Mouse (Mus musculus) limb, embryonic 14.5 days (tissue): ENCODE measurements around the gene Stat5a. TPM values are rescaled to one million over a fixed set of nuclear protein-coding genes. Genes with fewer than 3 reads are reported as not detected.
A peak's percentile ranks its signal among the peaks of the same experiment; 100 is the strongest.

Experiments
- ATAC-seq: fragments of 200-750 bp; cut with Nextera tagmentation; 2 replicates; pipeline ENCODE4 v1.8.0; 2017; ENCODE audit warnings: low read depth, moderate number of reproducible peaks, moderate TSS enrichment; ENCODE audit not compliant: low FRiP score
- DNase-seq: peaks from one replicate; pipeline ENCODE4 v3.0.0-alpha.2; 2015; ENCODE audit warnings: low spot score
- H3K27ac ChIP-seq: fragments of 300-500 bp; sonication (generic); replicated peaks from 2 replicates; pipeline ENCODE4 v1.5.1; 2014; ENCODE audit warnings: low read depth, mild to moderate bottlenecking, low read length, moderate library complexity, mixed read lengths
- H3K27me3 ChIP-seq: fragments of 300-500 bp; sonication (generic); 2 replicates; pipeline ENCODE4 v1.6.1; 2014; ENCODE audit warnings: low read length, mixed read lengths; ENCODE audit not compliant: control insufficient read depth, insufficient read depth
- H3K36me3 ChIP-seq: fragments of 300-500 bp; sonication (generic); 2 replicates; pipeline ENCODE4 v1.6.1; 2014; ENCODE audit warnings: mild to moderate bottlenecking, low read length, moderate library complexity, mixed read lengths; ENCODE audit not compliant: control insufficient read depth, insufficient read depth
- H3K4me1 ChIP-seq: fragments of 300-500 bp; sonication (generic); 2 replicates; pipeline ENCODE4 v1.6.1; 2014; ENCODE audit warnings: antibody characterized with exemption, low read length, mixed read lengths; ENCODE audit not compliant: control insufficient read depth, insufficient read depth
- H3K4me2 ChIP-seq: fragments of 300-500 bp; sonication (generic); replicated peaks from 2 replicates; pipeline ENCODE4 v1.6.1; 2014; ENCODE audit warnings: low read depth, mild to moderate bottlenecking, low read length, moderate library complexity; ENCODE audit not compliant: severe bottlenecking
- H3K4me3 ChIP-seq: fragments of 300-500 bp; sonication (generic); replicated peaks from 2 replicates; pipeline ENCODE4 v1.5.1; 2014; ENCODE audit warnings: low read length
- H3K9ac ChIP-seq: fragments of 300-500 bp; sonication (generic); 2 replicates; pipeline ENCODE4 v1.6.1; 2014; ENCODE audit warnings: mild to moderate bottlenecking, low read depth, low read length, moderate library complexity; ENCODE audit not compliant: severe bottlenecking
- H3K9me3 ChIP-seq: fragments of 300-500 bp; sonication (generic); 2 replicates; pipeline ENCODE4 v1.6.1; 2016; ENCODE audit warnings: low read length; ENCODE audit not compliant: control insufficient read depth
- POLR2A ChIP-seq: fragments of 200-500 bp; IDR thresholded peaks from 2 replicates; pipeline ENCODE4 v1.8.0; 2012; ENCODE audit warnings: inconsistent platforms, mild to moderate bottlenecking, moderate library complexity, borderline replicate concordance; ENCODE audit not compliant: insufficient read depth, insufficient read length; ENCODE audit errors: extremely low read depth
- WGBS: fragments of 180-500 bp; shearing (Covaris S2); extraction: QIAGEN DNeasy Blood & Tissue Kit; methylation state at CpG from one replicate; pipeline ENCODE4 v1.1.7; 2014; 5-methylcytosine and 5-hydroxymethylcytosine counted together
- polyA plus RNA-seq, 2 experiments: library from polyadenylated mRNA; depleted of rRNA in 1 of 2; stranded (reverse) in 1 of 2; unstranded in 1 of 2; fragments of >200 nt; fragmentation: Nextera tagmentation in 1 of 2; extraction: Ambion mirVana in 1 of 2; gene quantifications; 2 replicates each; pipeline versions ENCODE4 v1.2.1 to v1.2.3; 2012 to 2014

The Stat5a gene
- polyA plus RNA-seq, 2 experiments, result 7.8 to 8.0 TPM

GRCm38 (mm10) chr11:100853018-100853417 lies 6.1 kb upstream of the Stat5a start:
- 0 out of 2 replicates have a peak, but pooled peaks cover 10% of the 10 kb centered on the region for H3K4me1 ChIP-seq
- H3K36me3 ChIP-seq, result no peaks in the 10 kb centered on the region
- no peak overlapping the region for H3K9ac ChIP-seq
- H3K4me2 ChIP-seq, result no peak overlapping the region
- H3K9me3 ChIP-seq, result no peaks in the 10 kb centered on the region
- H3K27ac ChIP-seq, result no peak overlapping the region
- no peak for TF ChIP-seq POLR2A
- no peak for ATAC-seq
- no peak overlapping the region for H3K4me3 ChIP-seq
- 82% methylated on average over 5 of the region's 5 CpGs for WGBS
- no peaks in the 10 kb centered on the region for H3K27me3 ChIP-seq
- DNase-seq, result no peak

DNA sequence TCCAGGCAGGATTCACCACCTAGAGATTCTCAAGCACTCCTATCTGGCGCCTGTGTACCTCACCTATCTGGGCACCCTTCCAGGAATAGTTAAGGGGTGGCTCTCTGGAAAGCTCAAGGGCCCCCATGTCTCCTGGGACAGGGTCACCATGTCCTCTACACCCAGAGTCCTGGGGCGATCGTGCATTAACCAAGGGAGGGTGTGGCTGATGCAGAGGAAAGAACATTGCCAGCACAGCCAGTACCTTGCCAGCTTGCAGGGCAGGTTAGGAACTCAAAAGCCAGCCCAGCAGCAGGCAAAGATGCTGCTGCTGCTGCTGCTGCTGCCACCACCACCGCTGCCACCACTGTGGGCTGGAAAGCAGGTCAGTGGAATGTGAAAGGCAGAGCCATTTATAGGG lies 4.9 kb upstream of the Stat5a start:
- 40% methylated on average over 4 of the region's 4 CpGs for WGBS
- ATAC-seq (no peak), DNase-seq (no peak)
- no peak overlapping the region for H3K27ac ChIP-seq
- no peak for TF ChIP-seq POLR2A
- peaks cover 2% of the 10 kb centered on the region; the same call in 1 of the 2 replicates for H3K27me3 ChIP-seq
- 0 out of 2 replicates have a peak, but pooled peaks cover 7% of the 10 kb centered on the region for H3K4me1 ChIP-seq
- H3K9ac ChIP-seq, result no peak overlapping the region
- H3K4me2 ChIP-seq, result no peak overlapping the region
- H3K36me3 ChIP-seq, result no peaks in the 10 kb centered on the region
- no peaks in the 10 kb centered on the region for H3K9me3 ChIP-seq
- H3K4me3 ChIP-seq, result no peak overlapping the region

- Histone ChIP-seq H3K27me3 (peaks cover 4% of the 10 kb centered on the region; the same call in 1 of the 2 replicates), H3K4me3 (no peak overlapping the region), H3K36me3 (no peaks in the 10 kb centered on the region), H3K4me1 (0 out of 2 replicates have a peak, but pooled peaks cover 5% of the 10 kb centered on the region), H3K9me3 (no peaks in the 10 kb centered on the region), H3K27ac (no peak overlapping the region), H3K9ac (no peak overlapping the region), H3K4me2 (no peak overlapping the region)
- WGBS, result 79% methylated on average over 4 of the region's 4 CpGs
- DNase-seq (no peak), ATAC-seq (no peak)
- no peak for TF ChIP-seq POLR2A
Observed at GRCm38 (mm10) chr11:100855178-100855577, 4.0 kb upstream of the Stat5a start.

- Histone ChIP-seq H3K4me3 (no peak overlapping the region), H3K9me3 (no peaks in the 10 kb centered on the region), H3K36me3 (no peaks in the 10 kb centered on the region), H3K4me1 (peaks cover 4% of the 10 kb centered on the region; the same call in 1 of the 2 replicates), H3K27ac (no peak overlapping the region), H3K4me2 (no peak overlapping the region), H3K27me3 (peaks cover 19% of the 10 kb centered on the region; the same call in 1 of the 2 replicates), H3K9ac (no peak overlapping the region)
- ATAC-seq (no peak), DNase-seq (no peak)
- TF ChIP-seq POLR2A, result no peak
- 65% methylated on average over 6 of the region's 6 CpGs for WGBS
Observed at GRCm38 (mm10) chr11:100857960-100858359, 1.2 kb upstream of the Stat5a start.

DNA sequence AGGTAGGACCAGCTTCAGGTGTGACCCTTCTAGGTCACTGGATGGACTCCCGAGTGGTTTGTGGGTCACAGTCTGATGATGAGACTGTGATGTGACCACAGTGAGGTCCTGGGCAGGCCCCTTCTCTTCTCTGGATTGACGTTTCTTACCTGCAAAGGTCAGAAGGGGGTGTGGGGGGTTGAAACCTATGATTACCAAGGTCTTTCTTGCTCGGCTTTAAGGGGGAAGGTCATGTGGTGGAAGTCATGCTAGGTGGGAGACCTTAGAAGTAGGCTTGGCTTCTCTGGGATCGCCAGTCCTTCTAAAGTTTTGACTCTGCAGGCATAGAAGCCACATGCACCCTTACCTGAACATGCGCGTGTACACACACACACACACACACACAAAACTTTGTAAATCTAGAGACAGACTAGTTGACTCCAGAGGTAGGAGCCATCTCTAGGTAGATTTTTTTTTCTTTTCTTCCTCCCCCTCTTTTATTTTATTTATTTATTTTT lies 476 bp downstream of the Stat5a start:
- H3K27ac ChIP-seq, result no peak overlapping the region
- no peak for TF ChIP-seq POLR2A
- DNase-seq (no peak), ATAC-seq (no peak)
- peaks cover 4% of the 10 kb centered on the region; the same call in 1 of the 2 replicates for H3K4me1 ChIP-seq
- no peaks in the 10 kb centered on the region for H3K9me3 ChIP-seq
- peak overlapping the region; percentile 56 for H3K9ac ChIP-seq
- no peaks in the 10 kb centered on the region for H3K36me3 ChIP-seq
- peak overlapping the region; percentile 71 for H3K4me2 ChIP-seq
- 37% methylated on average over 6 of the region's 6 CpGs for WGBS
- peaks cover 19% of the 10 kb centered on the region; the same call in 1 of the 2 replicates for H3K27me3 ChIP-seq
- H3K4me3 ChIP-seq, result peak overlapping the region; percentile 47
